Mouse (Mus musculus): ENCODE data around the gene Chrna1.

Chrna1 gene

GRCm38 (mm10) chr2:73580166-73580565, at the start of gene Chrna1:
TSS of gene Chrna1 (minus strand) at chr2:73580338.
- DNase-seq (ENCODE audit: low read depth): no peak

- DNase-seq (ENCODE audit: low read depth): no peak
Measured at GRCm38 (mm10) chr2:73618486-73619052, 38.4 kb upstream of the Chrna1 start.

GRCm38 (mm10) chr2:73616434-73617057, 36.4 kb upstream of the Chrna1 start:
- no peak for DNase-seq (ENCODE audit: low read depth)

- DNase-seq (ENCODE audit: low read depth): no peak
Measured at GRCm38 (mm10) chr2:73615456-73615855, 35.3 kb upstream of the Chrna1 start.

- DNase-seq (ENCODE audit: low read depth): no peak
Measured at GRCm38 (mm10) chr2:73614303-73614702, 34.2 kb upstream of the Chrna1 start.

- DNase-seq (ENCODE audit: low read depth): no peak
Measured at GRCm38 (mm10) chr2:73612941-73613340, 32.8 kb upstream of the Chrna1 start.

GRCm38 (mm10) chr2:73612367-73612914, 32.3 kb upstream of the Chrna1 start:
- DNase-seq (ENCODE audit: low read depth): no peak

GRCm38 (mm10) chr2:73611798-73612197, 31.7 kb upstream of the Chrna1 start:
- no peak for DNase-seq (ENCODE audit: low read depth)

- no peak for DNase-seq (ENCODE audit: low read depth)
Measured at GRCm38 (mm10) chr2:73609724-73610210, 29.6 kb upstream of the Chrna1 start.

- DNase-seq (ENCODE audit: low read depth): peak; percentile 41
Measured at GRCm38 (mm10) chr2:73609067-73609723, 29.1 kb upstream of the Chrna1 start.

GRCm38 (mm10) chr2:73608391-73608790, 28.3 kb upstream of the Chrna1 start:
- DNase-seq (ENCODE audit: low read depth): peak; percentile 57

GRCm38 (mm10) chr2:73607609-73608008, 27.5 kb upstream of the Chrna1 start:
- peak; percentile 93 for DNase-seq (ENCODE audit: low read depth)

- peak; percentile 55 for DNase-seq (ENCODE audit: low read depth)
Measured at GRCm38 (mm10) chr2:73607146-73607545, 27.0 kb upstream of the Chrna1 start.

- no peak for DNase-seq (ENCODE audit: low read depth)
Measured at GRCm38 (mm10) chr2:73606616-73607015, 26.5 kb upstream of the Chrna1 start.

- no peak for DNase-seq (ENCODE audit: low read depth)
Measured at GRCm38 (mm10) chr2:73605077-73605476, 24.9 kb upstream of the Chrna1 start.

GRCm38 (mm10) chr2:73604579-73604978, 24.4 kb upstream of the Chrna1 start:
- no peak for DNase-seq (ENCODE audit: low read depth)

- no peak for DNase-seq (ENCODE audit: low read depth)
Measured at GRCm38 (mm10) chr2:73600650-73601049, 20.5 kb upstream of the Chrna1 start.

- no peak for DNase-seq (ENCODE audit: low read depth)
Measured at GRCm38 (mm10) chr2:73597772-73598171, 17.6 kb upstream of the Chrna1 start.

- no peak for DNase-seq (ENCODE audit: low read depth)
Measured at GRCm38 (mm10) chr2:73596786-73597185, 16.6 kb upstream of the Chrna1 start.

GRCm38 (mm10) chr2:73596326-73596725, 16.2 kb upstream of the Chrna1 start:
- DNase-seq (ENCODE audit: low read depth): no peak

- DNase-seq (ENCODE audit: low read depth): no peak
Measured at GRCm38 (mm10) chr2:73593101-73593439, 12.9 kb upstream of the Chrna1 start.

GRCm38 (mm10) chr2:73592231-73593100, 12.3 kb upstream of the Chrna1 start:
- DNase-seq (ENCODE audit: low read depth): no peak

Measured in 416B (cell line).